Mouse (Mus musculus): ENCODE measurements at regions not wholly inside any gene's neighbourhood (a gene's known extent, or its start where the extent isn't known, plus 50 kb on each side); places are given as distances from the start of the nearest gene placed in this dataset.
A peak's percentile ranks its signal among the peaks of the same experiment; 100 is the strongest.

- Histone ChIP-seq H3K36me3 (ENCODE audit: insufficient read depth, low read length) (no peaks in the 10 kb centered on the region), H3K4me1 (replicated peaks; ENCODE audit: low read depth, low read length) (peaks cover 3% of the 10 kb centered on the region), H3K27me3 (ENCODE audit: insufficient read depth, low read length) (no peaks in the 10 kb centered on the region), H3K9me3 (ENCODE audit: low read length) (no peaks in the 10 kb centered on the region), H3K4me3 (replicated peaks; ENCODE audit: low read length) (no peak overlapping the region)
- no peak for TF ChIP-seq POU5F1 (IDR thresholded peaks at IDR 0.05; ENCODE audit: borderline replicate concordance, low read length)
- TF ChIP-seq CTCF (conservative IDR thresholded peaks at IDR 0.05; ENCODE audit: low read length), result peak; percentile 34
- TF ChIP-seq NANOG (IDR thresholded peaks at IDR 0.05; ENCODE audit: borderline replicate concordance, low read length), result no peak
These were observed 128.8 kb upstream of the Car8 start for GRCm38 (mm10) chr4:8367487-8368276.

GRCm38 (mm10) chr4:8366978-8367377, 128.1 kb upstream of the Car8 start:
- Histone ChIP-seq H3K4me3 (replicated peaks; ENCODE audit: low read length) (no peak overlapping the region), H3K36me3 (ENCODE audit: insufficient read depth, low read length) (no peaks in the 10 kb centered on the region), H3K4me1 (replicated peaks; ENCODE audit: low read depth, low read length) (peaks cover 3% of the 10 kb centered on the region), H3K9me3 (ENCODE audit: low read length) (no peaks in the 10 kb centered on the region), H3K27me3 (ENCODE audit: insufficient read depth, low read length) (no peaks in the 10 kb centered on the region)
- no peak for TF ChIP-seq POU5F1 (IDR thresholded peaks at IDR 0.05; ENCODE audit: borderline replicate concordance, low read length)
- TF ChIP-seq CTCF (conservative IDR thresholded peaks at IDR 0.05; ENCODE audit: low read length), result no peak
- TF ChIP-seq NANOG (IDR thresholded peaks at IDR 0.05; ENCODE audit: borderline replicate concordance, low read length), result no peak

GRCm38 (mm10) chr4:8362409-8362808, 123.6 kb upstream of the Car8 start:
- no peaks in the 10 kb centered on the region for H3K36me3 ChIP-seq (ENCODE audit: insufficient read depth, low read length)
- TF ChIP-seq POU5F1 (IDR thresholded peaks at IDR 0.05; ENCODE audit: borderline replicate concordance, low read length) (no peak), CTCF (conservative IDR thresholded peaks at IDR 0.05; ENCODE audit: low read length) (no peak), NANOG (IDR thresholded peaks at IDR 0.05; ENCODE audit: borderline replicate concordance, low read length) (no peak)
- no peaks in the 10 kb centered on the region for H3K4me1 ChIP-seq (replicated peaks; ENCODE audit: low read depth, low read length)
- no peaks in the 10 kb centered on the region for H3K27me3 ChIP-seq (ENCODE audit: insufficient read depth, low read length)
- no peaks in the 10 kb centered on the region for H3K9me3 ChIP-seq (ENCODE audit: low read length)
- no peak overlapping the region for H3K4me3 ChIP-seq (replicated peaks; ENCODE audit: low read length)

- H3K27me3 ChIP-seq (ENCODE audit: insufficient read depth, low read length), result no peaks in the 10 kb centered on the region
- H3K9me3 ChIP-seq (ENCODE audit: low read length), result no peaks in the 10 kb centered on the region
- no peak for TF ChIP-seq CTCF (conservative IDR thresholded peaks at IDR 0.05; ENCODE audit: low read length)
- TF ChIP-seq POU5F1 (IDR thresholded peaks at IDR 0.05; ENCODE audit: borderline replicate concordance, low read length), result no peak
- TF ChIP-seq NANOG (IDR thresholded peaks at IDR 0.05; ENCODE audit: borderline replicate concordance, low read length), result no peak
- no peak overlapping the region for H3K4me3 ChIP-seq (replicated peaks; ENCODE audit: low read length)
- no peaks in the 10 kb centered on the region for H3K4me1 ChIP-seq (replicated peaks; ENCODE audit: low read depth, low read length)
- H3K36me3 ChIP-seq (ENCODE audit: insufficient read depth, low read length), result no peaks in the 10 kb centered on the region
These were observed 123.1 kb upstream of the Car8 start for GRCm38 (mm10) chr4:8361931-8362330.

DNA sequence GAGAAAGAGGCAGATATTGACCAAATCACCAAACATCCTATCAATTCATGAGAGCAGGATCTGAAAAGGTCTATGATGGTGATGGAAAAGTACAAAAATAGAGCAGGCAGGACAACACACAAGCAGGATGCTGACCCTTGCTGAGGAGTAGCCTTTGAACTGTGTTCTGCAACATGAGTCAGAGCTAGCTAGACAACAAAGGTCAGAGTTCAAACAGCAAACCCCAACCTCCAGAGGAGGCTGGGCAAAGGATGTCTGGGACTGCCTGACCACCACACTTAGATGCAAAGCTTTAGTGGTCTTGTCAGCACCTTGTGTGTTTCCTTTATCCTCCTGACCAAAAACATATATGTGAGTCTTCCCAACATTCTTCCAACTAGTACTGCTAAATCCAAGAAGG, 122.5 kb upstream of the Car8 start:
- Histone ChIP-seq H3K4me1 (replicated peaks; ENCODE audit: low read depth, low read length) (no peaks in the 10 kb centered on the region), H3K4me3 (replicated peaks; ENCODE audit: low read length) (no peak overlapping the region), H3K27me3 (ENCODE audit: insufficient read depth, low read length) (no peaks in the 10 kb centered on the region), H3K9me3 (ENCODE audit: low read length) (peaks cover 3% of the 10 kb centered on the region; the same call in 1 of the 2 replicates), H3K36me3 (ENCODE audit: insufficient read depth, low read length) (no peaks in the 10 kb centered on the region)
- TF ChIP-seq POU5F1 (IDR thresholded peaks at IDR 0.05; ENCODE audit: borderline replicate concordance, low read length), result no peak
- no peak for TF ChIP-seq CTCF (conservative IDR thresholded peaks at IDR 0.05; ENCODE audit: low read length)
- no peak for TF ChIP-seq NANOG (IDR thresholded peaks at IDR 0.05; ENCODE audit: borderline replicate concordance, low read length)

- TF ChIP-seq CTCF (conservative IDR thresholded peaks at IDR 0.05; ENCODE audit: low read length) (no peak), NANOG (IDR thresholded peaks at IDR 0.05; ENCODE audit: borderline replicate concordance, low read length) (no peak), POU5F1 (IDR thresholded peaks at IDR 0.05; ENCODE audit: borderline replicate concordance, low read length) (no peak)
- Histone ChIP-seq H3K4me3 (replicated peaks; ENCODE audit: low read length) (no peak overlapping the region), H3K9me3 (ENCODE audit: low read length) (peaks cover 27% of the 10 kb centered on the region), H3K36me3 (ENCODE audit: insufficient read depth, low read length) (no peaks in the 10 kb centered on the region), H3K27me3 (ENCODE audit: insufficient read depth, low read length) (no peaks in the 10 kb centered on the region), H3K4me1 (replicated peaks; ENCODE audit: low read depth, low read length) (no peaks in the 10 kb centered on the region)
These were observed 118.6 kb upstream of the Car8 start for GRCm38 (mm10) chr4:8357443-8357842.

- no peak overlapping the region for H3K4me3 ChIP-seq (replicated peaks; ENCODE audit: low read length)
- no peaks in the 10 kb centered on the region for H3K4me1 ChIP-seq (replicated peaks; ENCODE audit: low read depth, low read length)
- no peak for TF ChIP-seq NANOG (IDR thresholded peaks at IDR 0.05; ENCODE audit: borderline replicate concordance, low read length)
- TF ChIP-seq CTCF (conservative IDR thresholded peaks at IDR 0.05; ENCODE audit: low read length), result no peak
- TF ChIP-seq POU5F1 (IDR thresholded peaks at IDR 0.05; ENCODE audit: borderline replicate concordance, low read length), result no peak
- no peaks in the 10 kb centered on the region for H3K27me3 ChIP-seq (ENCODE audit: insufficient read depth, low read length)
- no peaks in the 10 kb centered on the region for H3K9me3 ChIP-seq (ENCODE audit: low read length)
- no peaks in the 10 kb centered on the region for H3K36me3 ChIP-seq (ENCODE audit: insufficient read depth, low read length)
These were observed 103.1 kb upstream of the Car8 start for GRCm38 (mm10) chr4:8341928-8342327.

- H3K36me3 ChIP-seq (ENCODE audit: insufficient read depth, low read length), result no peaks in the 10 kb centered on the region
- H3K27me3 ChIP-seq (ENCODE audit: insufficient read depth, low read length), result no peaks in the 10 kb centered on the region
- peaks cover 40% of the 10 kb centered on the region for H3K9me3 ChIP-seq (ENCODE audit: low read length)
- no peaks in the 10 kb centered on the region for H3K4me1 ChIP-seq (replicated peaks; ENCODE audit: low read depth, low read length)
- TF ChIP-seq POU5F1 (IDR thresholded peaks at IDR 0.05; ENCODE audit: borderline replicate concordance, low read length) (no peak), NANOG (IDR thresholded peaks at IDR 0.05; ENCODE audit: borderline replicate concordance, low read length) (no peak), CTCF (conservative IDR thresholded peaks at IDR 0.05; ENCODE audit: low read length) (no peak)
- H3K4me3 ChIP-seq (replicated peaks; ENCODE audit: low read length), result no peak overlapping the region
These were observed 70.6 kb upstream of the Car8 start for GRCm38 (mm10) chr4:8309241-8309987.
